Mouse (Mus musculus) forebrain, embryonic 12.5 days (tissue): ENCODE measurements around the gene Whamm. TPM values are rescaled to one million over a fixed set of nuclear protein-coding genes. Genes with fewer than 3 reads are reported as not detected.

ENCODE experiments used
- ATAC-seq: fragments of 200-750 bp; cut with Nextera tagmentation; 2 replicates; pipeline ENCODE4 v1.8.0; 2017; ENCODE audit warnings: moderate TSS enrichment; ENCODE audit not compliant: low FRiP score
- H3K27ac ChIP-seq: fragments of 300-500 bp; sonication (generic); 2 replicates; pipeline ENCODE4 v1.5.1; 2016; ENCODE audit warnings: mild to moderate bottlenecking
- H3K27me3 ChIP-seq: fragments of 300-500 bp; sonication (generic); 2 replicates; pipeline ENCODE4 v1.6.1; 2016; ENCODE audit warnings: mild to moderate bottlenecking
- H3K36me3 ChIP-seq: fragments of 300-500 bp; sonication (generic); replicated peaks from 2 replicates; pipeline ENCODE4 v1.6.1; 2016; ENCODE audit warnings: mild to moderate bottlenecking
- H3K4me1 ChIP-seq: fragments of 300-500 bp; sonication (generic); 2 replicates; pipeline ENCODE4 v1.6.1; 2016
- H3K4me2 ChIP-seq: fragments of 300-500 bp; sonication (generic); 2 replicates; pipeline ENCODE4 v1.6.1; 2016; ENCODE audit warnings: mild to moderate bottlenecking, moderate library complexity
- H3K4me3 ChIP-seq: fragments of 300-500 bp; sonication (generic); replicated peaks from 2 replicates; pipeline ENCODE4 v1.5.1; 2016; ENCODE audit warnings: mild to moderate bottlenecking
- H3K9ac ChIP-seq: fragments of 300-500 bp; sonication (generic); 2 replicates; pipeline ENCODE4 v1.6.1; 2016; ENCODE audit warnings: mild to moderate bottlenecking
- H3K9me3 ChIP-seq: fragments of 300-500 bp; sonication (generic); 2 replicates; pipeline ENCODE4 v1.6.1; 2016
- WGBS: fragments of 180-500 bp; shearing (Covaris S2); methylation state at CpG from one replicate; pipeline ENCODE4 v1.1.7; 2016; 5-methylcytosine and 5-hydroxymethylcytosine counted together
- polyA plus RNA-seq: library from polyadenylated mRNA; unstranded; fragments of >200 nt; fragmentation: Nextera tagmentation; extraction: Ambion mirVana; gene quantifications from 2 replicates; pipeline ENCODE4 v1.2.1, GENCODE M21; 2016

Whamm gene
- 5.9 and 6.0 TPM in 2 replicates for polyA plus RNA-seq

DNA sequence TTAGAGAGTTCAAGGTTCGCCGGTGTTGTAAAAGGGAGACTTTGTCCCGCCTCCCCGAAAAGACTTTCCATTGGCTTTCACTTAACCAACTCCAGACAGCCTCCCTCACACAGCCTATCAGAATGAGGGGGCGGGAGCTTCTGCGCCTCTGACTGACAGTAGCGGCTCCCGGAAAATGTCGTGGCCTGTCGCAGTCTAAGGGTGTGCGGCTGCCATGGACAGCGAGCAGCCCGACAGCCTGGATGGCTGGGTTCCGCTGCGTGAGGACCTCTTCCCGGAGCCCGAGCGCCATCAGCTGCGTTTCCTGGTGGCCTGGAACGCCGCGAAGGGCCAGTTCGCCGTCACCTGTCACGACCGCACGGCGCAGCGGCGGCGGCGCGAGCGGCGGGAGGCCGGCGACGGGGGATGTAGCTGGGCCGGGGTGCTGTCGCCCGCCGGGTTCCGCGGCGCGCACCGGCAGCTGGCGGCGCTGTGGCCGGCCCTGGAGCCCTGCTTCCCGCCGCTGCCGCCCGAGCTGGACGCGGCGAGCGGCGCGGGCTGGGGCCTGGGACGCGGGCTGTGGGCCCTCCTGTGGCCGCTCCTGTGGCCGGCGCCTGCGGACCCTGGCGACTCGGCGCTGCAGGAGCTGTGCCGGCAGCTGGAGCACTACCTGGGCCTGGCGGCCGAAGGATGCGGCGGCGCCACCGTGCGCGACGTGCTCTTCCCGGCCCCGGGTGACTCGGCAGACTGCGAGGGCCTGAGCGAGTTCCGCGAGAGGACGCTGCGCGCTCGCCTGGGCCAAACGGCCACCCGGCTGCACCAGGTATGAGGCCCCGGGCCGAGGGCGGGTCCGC, at the start of gene Whamm:
Gene Whamm, plus strand, starts transcription at position 159 of the 833 bp plus-strand sequence.
- Histone ChIP-seq H3K27ac (peak within 1 kb of the TSS; percentile 97), H3K27me3 (no peaks in the 10 kb centered on the region), H3K36me3 (peaks cover 5% of the 10 kb centered on the region), H3K4me1 (peaks cover 10% of the 10 kb centered on the region), H3K9ac (peak within 1 kb of the TSS; percentile 85), H3K9me3 (no peaks in the 10 kb centered on the region), H3K4me3 (peak within 1 kb of the TSS; percentile 86), H3K4me2 (peak within 1 kb of the TSS; percentile 77)
- under 1% methylated on average over 80 of the region's 96 CpGs for WGBS
- peak; percentile 100 for ATAC-seq

GRCm38 (mm10) chr7:81523008-81523662, 47.9 kb upstream of the Whamm start:
- Histone ChIP-seq H3K27ac (peak overlapping the region; percentile 94), H3K36me3 (peaks cover 24% of the 10 kb centered on the region), H3K9me3 (no peaks in the 10 kb centered on the region), H3K9ac (peak overlapping the region; percentile 72), H3K4me3 (peak overlapping the region; percentile 62), H3K27me3 (no peaks in the 10 kb centered on the region), H3K4me2 (peak overlapping the region; percentile 76), H3K4me1 (peaks cover 22% of the 10 kb centered on the region)
- 0% methylated on average over 31 of the region's 31 CpGs for WGBS
- ATAC-seq = peak; percentile 97

GRCm38 (mm10) chr7:81523663-81524017, 47.4 kb upstream of the Whamm start:
- ATAC-seq = no peak; the same call in 1 of the 2 replicates
- Histone ChIP-seq H3K9me3 (no peaks in the 10 kb centered on the region), H3K4me3 (peak overlapping the region; percentile 62), H3K4me1 (peaks cover 22% of the 10 kb centered on the region), H3K4me2 (peak overlapping the region; percentile 76), H3K9ac (peak overlapping the region; percentile 72), H3K27me3 (no peaks in the 10 kb centered on the region), H3K27ac (peak overlapping the region; percentile 94), H3K36me3 (peaks cover 29% of the 10 kb centered on the region)
- WGBS = 16% methylated on average over 13 of the region's 13 CpGs

- Histone ChIP-seq H3K4me3 (no peak overlapping the region), H3K4me2 (no peak overlapping the region), H3K9me3 (0 out of 2 replicates have a peak, but pooled peaks cover 4% of the 10 kb centered on the region), H3K27ac (no peak overlapping the region), H3K27me3 (no peaks in the 10 kb centered on the region), H3K9ac (no peak overlapping the region), H3K36me3 (peaks cover 77% of the 10 kb centered on the region), H3K4me1 (peaks cover 14% of the 10 kb centered on the region)
- 97% methylated on average over 8 of the region's 8 CpGs for WGBS
- no peak for ATAC-seq
Observed at GRCm38 (mm10) chr7:81528918-81529317, 42.1 kb upstream of the Whamm start.

- Histone ChIP-seq H3K9ac (no peak overlapping the region), H3K4me2 (no peak overlapping the region), H3K4me1 (no peaks in the 10 kb centered on the region), H3K9me3 (peaks cover 7% of the 10 kb centered on the region; the same call in 1 of the 2 replicates), H3K27me3 (no peaks in the 10 kb centered on the region), H3K27ac (no peak overlapping the region), H3K4me3 (no peak overlapping the region), H3K36me3 (peaks cover 88% of the 10 kb centered on the region)
- ATAC-seq = no peak
- whole genome bisulfite sequencing = 94% methylated on average over 1 of the region's 1 CpGs
Observed at GRCm38 (mm10) chr7:81531462-81531861, 39.6 kb upstream of the Whamm start.

DNA sequence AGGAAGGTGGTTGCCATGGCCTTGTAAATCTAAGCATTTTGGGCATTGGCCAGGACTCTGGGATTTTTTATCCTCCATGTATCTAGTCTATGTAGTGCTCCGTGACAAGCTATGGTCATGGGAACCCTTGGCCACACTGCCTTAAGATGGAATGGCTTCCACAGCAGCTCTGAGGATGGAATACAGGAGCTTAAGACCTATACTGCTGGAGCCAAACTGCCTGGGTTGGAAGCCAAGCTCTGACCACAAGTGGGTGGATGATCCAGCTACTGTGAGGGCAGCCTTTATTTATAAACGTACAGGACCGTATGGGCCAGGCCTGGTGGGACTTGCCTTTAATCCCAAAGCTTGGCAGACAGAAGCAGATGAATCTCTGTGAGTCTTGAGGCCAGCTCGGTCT, 34.6 kb upstream of the Whamm start:
- Histone ChIP-seq H3K4me3 (no peak overlapping the region), H3K27me3 (no peaks in the 10 kb centered on the region), H3K9me3 (peaks cover 7% of the 10 kb centered on the region; the same call in 1 of the 2 replicates), H3K4me2 (no peak overlapping the region), H3K9ac (no peak overlapping the region), H3K4me1 (peaks cover 26% of the 10 kb centered on the region), H3K27ac (no peak overlapping the region), H3K36me3 (peaks cover 49% of the 10 kb centered on the region)
- ATAC-seq = no peak
- 95% methylated on average over 4 of the region's 4 CpGs for WGBS

DNA sequence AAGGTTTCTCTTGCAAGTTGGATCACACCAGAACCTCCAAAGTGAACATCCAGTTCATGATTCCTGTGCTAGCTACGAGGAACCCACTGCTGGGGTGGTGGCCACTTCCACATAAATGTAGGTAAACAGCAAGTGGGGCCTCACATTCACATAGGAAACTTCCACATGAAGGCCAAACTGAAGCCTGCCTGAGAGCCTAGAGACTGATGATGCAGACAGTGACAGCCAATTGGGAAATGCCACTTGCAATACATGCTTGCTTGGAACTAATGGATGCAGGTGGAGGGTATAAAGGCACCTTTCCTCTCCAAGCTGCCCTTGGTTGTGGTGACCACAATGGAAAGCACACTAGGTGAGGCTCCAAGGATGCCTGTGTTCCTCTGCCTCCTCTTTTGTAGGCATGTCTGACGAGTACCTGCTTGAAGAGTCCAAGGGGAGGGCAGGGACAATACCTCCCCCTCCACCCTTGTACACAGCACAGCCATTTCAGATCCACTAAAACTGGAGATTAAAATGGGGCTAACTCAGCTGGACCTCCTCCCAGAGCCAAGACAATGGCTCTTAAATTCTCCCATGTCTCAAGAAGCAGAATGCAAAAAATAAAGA, 32.9 kb upstream of the Whamm start:
- H3K27ac ChIP-seq = no peak overlapping the region
- peaks cover 32% of the 10 kb centered on the region for H3K36me3 ChIP-seq
- H3K9me3 ChIP-seq = peaks cover 7% of the 10 kb centered on the region; the same call in 1 of the 2 replicates
- ATAC-seq = no peak
- H3K4me1 ChIP-seq = peaks cover 26% of the 10 kb centered on the region
- 65% methylated on average over 2 of the region's 2 CpGs for WGBS
- H3K9ac ChIP-seq = no peak overlapping the region
- H3K27me3 ChIP-seq = no peaks in the 10 kb centered on the region
- H3K4me2 ChIP-seq = no peak overlapping the region
- no peak overlapping the region for H3K4me3 ChIP-seq

GRCm38 (mm10) chr7:81539565-81539964, 31.5 kb upstream of the Whamm start:
- peak; percentile 67 for ATAC-seq
- no peak overlapping the region for H3K4me3 ChIP-seq
- 4% methylated on average over 2 of the region's 2 CpGs for WGBS
- H3K9ac ChIP-seq = no peak overlapping the region
- no peaks in the 10 kb centered on the region for H3K9me3 ChIP-seq
- peaks cover 26% of the 10 kb centered on the region for H3K4me1 ChIP-seq
- no peak overlapping the region for H3K4me2 ChIP-seq
- peaks cover 18% of the 10 kb centered on the region for H3K36me3 ChIP-seq
- H3K27ac ChIP-seq = peak overlapping the region; percentile 46; the same call in 1 of the 2 replicates
- H3K27me3 ChIP-seq = no peaks in the 10 kb centered on the region

DNA sequence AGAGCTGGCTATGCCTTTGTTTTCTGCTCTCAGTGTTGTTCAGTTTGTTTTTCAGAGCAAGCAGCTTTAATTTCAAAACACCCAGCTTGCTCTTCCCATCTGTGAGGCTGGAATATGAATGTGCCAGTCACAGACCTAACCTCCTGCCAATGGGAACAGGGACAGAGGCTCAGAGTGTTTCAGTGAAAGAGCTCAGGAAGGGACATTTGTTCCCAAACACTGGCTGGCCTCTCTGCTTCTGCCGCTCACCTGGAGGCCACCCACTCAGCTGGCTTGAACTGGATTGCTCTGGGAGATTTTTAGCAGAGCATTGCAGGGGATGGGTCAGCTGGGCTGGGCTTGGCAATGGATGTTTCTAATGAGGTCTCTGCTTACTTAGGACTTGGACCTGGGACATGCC, 30.1 kb upstream of the Whamm start:
- no peak overlapping the region for H3K4me3 ChIP-seq
- no peak overlapping the region for H3K9ac ChIP-seq
- no peak for ATAC-seq
- no peaks in the 10 kb centered on the region for H3K27me3 ChIP-seq
- 67% methylated on average over 1 of the region's 1 CpGs for WGBS
- H3K4me1 ChIP-seq = peaks cover 26% of the 10 kb centered on the region
- H3K9me3 ChIP-seq = no peaks in the 10 kb centered on the region
- peaks cover 5% of the 10 kb centered on the region; the same call in 1 of the 2 replicates for H3K36me3 ChIP-seq
- no peak overlapping the region for H3K4me2 ChIP-seq
- no peak overlapping the region for H3K27ac ChIP-seq

DNA sequence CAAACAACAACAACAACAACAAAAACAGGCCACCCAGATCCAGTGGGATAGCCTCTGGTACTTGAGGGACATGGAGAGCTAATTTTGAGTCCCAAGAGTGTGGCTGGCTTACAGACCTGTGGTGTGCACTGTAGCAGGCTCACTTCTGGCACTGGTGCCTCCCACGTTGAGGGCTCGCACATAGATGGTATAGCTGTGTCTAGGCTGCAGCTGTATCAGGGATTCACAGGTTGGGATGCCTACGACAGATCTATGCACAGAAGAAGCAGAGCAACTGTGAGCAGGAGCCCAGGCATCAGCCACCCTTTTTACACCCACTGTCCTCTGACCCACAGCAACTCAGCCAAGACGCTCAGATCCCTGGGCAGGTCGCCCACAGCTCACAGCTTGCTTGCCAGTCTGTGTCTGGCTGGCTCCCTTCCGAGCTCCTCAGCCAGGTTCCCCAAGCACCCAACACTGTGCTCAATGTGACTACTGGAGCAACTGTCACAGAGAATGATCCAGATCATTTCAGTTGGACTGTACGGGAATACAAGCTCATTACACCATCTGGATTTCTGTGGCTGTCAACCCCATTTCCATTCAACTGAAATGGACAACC, 29.0 kb upstream of the Whamm start:
- ATAC-seq = no peak
- no peaks in the 10 kb centered on the region for H3K36me3 ChIP-seq
- no peak overlapping the region for H3K4me3 ChIP-seq
- H3K9ac ChIP-seq = no peak overlapping the region
- WGBS = 89% methylated on average over 7 of the region's 7 CpGs
- H3K4me1 ChIP-seq = peaks cover 26% of the 10 kb centered on the region
- no peak overlapping the region for H3K4me2 ChIP-seq
- H3K9me3 ChIP-seq = no peaks in the 10 kb centered on the region
- H3K27ac ChIP-seq = no peak overlapping the region
- H3K27me3 ChIP-seq = no peaks in the 10 kb centered on the region

- Histone ChIP-seq H3K9me3 (no peaks in the 10 kb centered on the region), H3K4me1 (peaks cover 25% of the 10 kb centered on the region), H3K4me2 (no peak overlapping the region), H3K27ac (no peak overlapping the region), H3K36me3 (no peaks in the 10 kb centered on the region), H3K4me3 (no peak overlapping the region), H3K9ac (no peak overlapping the region), H3K27me3 (no peaks in the 10 kb centered on the region)
- WGBS = 83% methylated on average over 8 of the region's 8 CpGs
- ATAC-seq = no peak
Observed at GRCm38 (mm10) chr7:81542934-81543333, 28.1 kb upstream of the Whamm start.

GRCm38 (mm10) chr7:81548864-81549263, 22.2 kb upstream of the Whamm start:
- Histone ChIP-seq H3K4me2 (no peak overlapping the region), H3K27me3 (no peaks in the 10 kb centered on the region), H3K9me3 (no peaks in the 10 kb centered on the region), H3K4me3 (no peak overlapping the region), H3K9ac (no peak overlapping the region), H3K27ac (no peak overlapping the region), H3K36me3 (no peaks in the 10 kb centered on the region), H3K4me1 (0 out of 2 replicates have a peak, but pooled peaks cover 3% of the 10 kb centered on the region)
- ATAC-seq = no peak
- WGBS = 74% methylated on average over 11 of the region's 11 CpGs
